Mouse (Mus musculus) monocyte, adult 5-6 weeks (primary cell): ENCODE results near the gene 1700069L16Rik. TPM values are rescaled to one million over a fixed set of nuclear protein-coding genes. Genes with fewer than 3 reads are reported as not detected.

Experiments
- ATAC-seq: fragments of 153-309, 156-312 bp; replicated peaks from 2 replicates; pipeline ENCODE4 v1.8.0; 2017; ENCODE audit warnings: mild to moderate bottlenecking; ENCODE audit not compliant: low TSS enrichment, insufficient number of reproducible peaks, severe bottlenecking, poor library complexity, low FRiP score
- total RNA-seq: library from RNA; stranded (forward); fragments of 200-1000, 200-491, 200-594 nt; gene quantifications from 3 replicates; pipeline ENCODE4 v1.2.3, GENCODE M21; 2017

Gene 1700069L16Rik
- total RNA-seq, 1 experiment from 2014 or later, result not detected

DNA sequence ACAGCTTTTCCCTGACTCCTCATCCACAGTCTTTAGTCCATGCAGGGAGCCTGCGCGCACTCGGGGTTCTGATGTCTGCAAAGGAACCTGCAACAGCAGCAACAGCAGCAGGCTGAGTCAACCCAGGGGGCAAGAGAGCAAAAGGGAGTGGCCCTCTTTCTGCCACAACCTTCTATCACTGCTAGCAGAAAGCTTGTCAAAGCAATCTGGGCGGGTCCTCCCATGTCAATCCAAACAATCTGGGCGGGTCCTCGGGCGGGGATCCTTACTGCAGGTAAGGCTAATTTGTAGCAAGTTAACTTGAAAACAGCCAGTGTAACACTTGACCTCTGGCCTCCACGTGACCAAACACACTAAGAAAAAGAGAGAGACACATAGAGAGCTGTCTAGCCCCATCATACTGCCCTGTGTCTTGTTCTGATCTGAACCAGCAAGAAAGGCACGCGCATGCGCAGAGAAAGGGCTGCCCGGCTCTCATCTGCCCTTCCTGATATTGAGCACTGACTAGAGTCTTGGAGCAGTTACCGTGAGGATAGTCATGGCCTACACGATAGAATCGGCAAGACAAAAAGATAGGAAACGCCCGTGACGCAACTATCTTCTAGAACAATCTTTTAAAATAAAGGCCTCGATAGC, 24.1 kb downstream of the 1700069L16Rik start:
- no peak for ATAC-seq

DNA sequence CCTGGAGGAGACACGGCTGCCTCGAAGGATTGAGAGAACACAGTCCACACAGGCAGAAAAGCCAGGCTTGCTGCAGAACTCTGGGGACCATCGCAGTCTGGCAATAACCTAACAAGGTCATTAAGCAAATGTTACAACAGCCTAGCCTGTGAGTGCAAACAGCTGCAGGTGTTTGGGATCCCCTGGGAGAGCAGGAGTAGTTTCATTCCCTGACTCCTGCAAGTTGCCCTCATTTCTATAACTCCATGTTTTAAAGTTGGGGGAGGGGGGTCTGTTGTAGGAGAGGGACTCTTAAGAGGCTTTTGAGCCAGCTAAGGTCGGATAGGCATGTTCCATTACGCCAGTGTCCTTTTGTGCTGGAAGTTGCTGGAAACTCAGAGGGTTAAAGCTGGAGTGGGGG, 30.2 kb downstream of the 1700069L16Rik start:
- ATAC-seq, result no peak

GRCm38 (mm10) chr5:113694000-113694399, 30.6 kb downstream of the 1700069L16Rik start:
- no peak for ATAC-seq

DNA sequence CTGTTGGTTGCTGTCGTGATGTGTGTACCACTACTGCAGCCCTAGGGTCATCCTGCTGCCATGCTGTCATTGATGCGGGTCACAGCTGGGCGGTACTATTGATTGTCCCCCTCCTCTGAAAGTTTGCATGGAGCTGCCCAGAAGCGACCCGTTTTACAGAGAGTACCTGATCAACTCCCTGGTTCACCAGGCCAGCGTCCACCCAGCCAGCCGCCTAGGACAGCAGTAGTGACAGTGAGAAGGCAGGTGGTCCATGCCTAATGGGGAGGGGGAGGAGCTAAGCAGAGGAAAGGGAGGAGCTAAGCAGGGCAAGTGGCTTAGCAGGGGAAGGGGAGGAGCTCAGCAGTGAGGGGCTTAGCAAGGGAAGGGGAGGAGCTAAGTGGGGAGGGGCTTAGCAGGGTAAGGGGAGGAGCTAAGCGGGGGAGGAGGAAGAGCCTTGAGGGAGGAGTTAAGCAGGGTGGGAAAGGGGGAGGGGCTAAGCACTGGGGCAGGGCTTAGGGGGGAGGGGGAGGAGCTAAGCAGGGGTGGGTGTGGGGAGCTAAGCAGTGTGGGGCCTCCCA, 31.3 kb downstream of the 1700069L16Rik start:
- ATAC-seq, result no peak

GRCm38 (mm10) chr5:113690866-113691265, 33.7 kb downstream of the 1700069L16Rik start:
- no peak for ATAC-seq

GRCm38 (mm10) chr5:113690069-113690548, 34.5 kb downstream of the 1700069L16Rik start:
- ATAC-seq, result no peak

GRCm38 (mm10) chr5:113687514-113687913, 37.1 kb downstream of the 1700069L16Rik start:
- no peak for ATAC-seq

DNA sequence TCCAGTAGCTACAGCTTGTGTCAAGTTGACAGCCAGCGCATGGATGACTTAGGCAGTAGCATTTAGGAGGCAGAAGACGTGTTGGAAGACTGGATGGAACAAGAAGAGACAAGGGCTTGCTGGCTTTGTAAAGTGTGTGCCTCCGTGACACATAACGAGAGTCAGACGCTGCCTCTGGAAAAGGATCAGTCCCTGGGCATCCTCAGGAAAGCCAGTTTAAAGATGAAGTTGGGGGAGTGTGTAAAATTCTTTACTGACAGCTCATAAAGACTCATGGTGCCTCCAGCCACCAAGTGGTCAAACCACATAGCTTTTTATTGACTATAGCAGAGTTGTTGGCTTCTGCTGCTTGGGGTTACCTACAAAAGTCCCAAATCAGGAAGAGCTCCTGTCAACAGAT, 39.1 kb downstream of the 1700069L16Rik start:
- ATAC-seq, result no peak

GRCm38 (mm10) chr5:113683246-113683645, 41.3 kb downstream of the 1700069L16Rik start:
- ATAC-seq, result no peak

- ATAC-seq, result no peak
Observed at GRCm38 (mm10) chr5:113682472-113682871, 42.1 kb downstream of the 1700069L16Rik start.

- ATAC-seq, result no peak
Observed at GRCm38 (mm10) chr5:113681219-113681618, 43.4 kb downstream of the 1700069L16Rik start.

DNA sequence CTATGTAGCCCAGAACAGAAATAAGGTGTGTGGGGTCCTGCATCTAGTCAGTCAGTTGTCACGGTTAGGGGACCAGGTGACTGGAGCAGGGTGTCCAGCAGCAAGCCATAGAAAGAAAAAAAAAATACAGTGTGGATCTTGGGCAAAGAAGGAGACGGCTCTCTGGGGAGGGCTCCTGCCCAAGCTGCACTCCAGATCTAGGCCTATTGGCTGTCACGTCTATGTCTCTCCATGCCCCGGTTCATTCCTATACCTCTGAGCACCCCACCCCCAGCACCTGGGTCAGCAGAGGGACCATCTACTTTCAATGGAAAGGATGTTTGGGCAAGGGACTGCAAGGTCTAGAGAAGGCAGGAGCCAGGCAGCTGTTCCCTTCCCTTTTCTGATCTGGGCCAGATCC, 45.1 kb downstream of the 1700069L16Rik start:
- ATAC-seq, result no peak

DNA sequence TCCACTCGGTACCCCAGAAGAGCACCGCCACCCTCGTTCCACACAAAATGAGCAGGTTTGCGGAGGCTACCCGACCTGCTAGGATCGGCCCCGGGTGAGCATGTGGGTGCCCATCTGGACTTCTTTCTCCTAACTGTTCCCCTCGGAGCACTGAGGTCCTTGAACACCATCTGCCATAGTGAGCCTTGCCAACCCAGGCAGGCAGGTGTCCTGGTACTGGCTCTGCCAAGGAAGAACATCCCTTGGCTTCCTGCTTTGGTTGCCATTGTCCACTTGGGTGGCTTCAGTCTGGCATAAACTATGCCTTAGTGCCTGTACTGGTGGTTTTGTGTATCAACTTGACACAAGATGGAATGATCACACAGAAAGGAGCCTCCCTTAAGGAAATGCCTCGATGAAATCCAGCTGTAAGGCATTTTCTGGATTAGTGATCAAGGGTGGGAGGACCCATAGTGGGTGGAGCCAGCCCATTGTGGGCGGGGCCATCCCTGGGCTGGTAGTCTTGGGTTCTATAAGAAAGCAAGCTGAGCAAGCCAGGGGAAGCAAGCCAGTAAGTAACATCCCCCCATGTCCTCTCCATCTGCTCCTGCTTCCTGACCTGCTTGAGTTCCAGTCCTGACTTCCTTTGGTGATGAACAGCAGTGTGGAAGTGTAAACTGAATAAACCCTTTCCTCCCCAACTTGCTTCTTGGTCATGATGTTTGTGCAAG, 45.7 kb downstream of the 1700069L16Rik start:
- no peak for ATAC-seq

- ATAC-seq, result no peak
Observed at GRCm38 (mm10) chr5:113677541-113677940, 47.0 kb downstream of the 1700069L16Rik start.

DNA sequence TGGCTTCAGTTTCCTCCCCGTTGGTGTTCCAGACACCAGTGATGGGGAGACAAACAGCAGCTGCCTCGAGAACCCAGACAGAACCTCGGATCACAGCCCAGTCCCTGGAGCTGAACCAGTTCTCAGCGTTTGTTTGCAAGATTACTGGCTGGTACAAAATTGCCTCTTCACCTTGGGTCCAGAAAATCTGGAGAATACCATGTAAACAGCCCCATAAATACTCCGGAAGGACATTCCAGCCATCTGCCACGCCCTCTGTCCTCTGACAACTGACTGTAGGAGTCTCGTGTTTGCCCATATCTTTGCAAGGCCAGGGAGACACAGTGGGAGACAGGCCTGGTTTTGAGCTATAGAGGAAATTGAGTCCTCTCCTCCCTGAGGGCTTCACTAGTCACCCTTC, 49.7 kb downstream of the 1700069L16Rik start:
- no peak for ATAC-seq

- peak; percentile 97 for ATAC-seq
Observed at GRCm38 (mm10) chr5:113672456-113672855, 52.1 kb downstream of the 1700069L16Rik start.

GRCm38 (mm10) chr5:113670597-113670996, 54.0 kb downstream of the 1700069L16Rik start:
- ATAC-seq, result 0 out of 2 replicates have a peak, but pooled peaks have one; percentile 23

DNA sequence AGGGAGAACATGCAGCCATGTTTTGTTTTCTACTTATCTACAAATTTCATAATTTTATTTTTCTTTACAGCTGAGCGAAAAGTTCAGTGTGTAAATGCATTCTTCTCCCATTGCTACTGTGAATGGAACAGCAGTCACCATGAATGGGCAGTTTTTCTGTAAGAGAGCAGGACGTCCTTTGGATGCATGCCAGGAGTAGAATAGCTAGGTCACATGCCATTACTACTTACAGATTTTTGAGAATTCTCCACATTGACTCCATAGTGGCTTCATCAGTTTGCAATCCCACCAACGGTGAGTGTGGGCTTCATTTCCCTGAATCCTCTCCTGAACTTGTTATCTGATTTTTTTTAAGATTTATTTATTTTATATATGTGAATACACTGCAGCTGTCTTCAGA, 54.5 kb downstream of the 1700069L16Rik start:
- no peak for ATAC-seq

DNA sequence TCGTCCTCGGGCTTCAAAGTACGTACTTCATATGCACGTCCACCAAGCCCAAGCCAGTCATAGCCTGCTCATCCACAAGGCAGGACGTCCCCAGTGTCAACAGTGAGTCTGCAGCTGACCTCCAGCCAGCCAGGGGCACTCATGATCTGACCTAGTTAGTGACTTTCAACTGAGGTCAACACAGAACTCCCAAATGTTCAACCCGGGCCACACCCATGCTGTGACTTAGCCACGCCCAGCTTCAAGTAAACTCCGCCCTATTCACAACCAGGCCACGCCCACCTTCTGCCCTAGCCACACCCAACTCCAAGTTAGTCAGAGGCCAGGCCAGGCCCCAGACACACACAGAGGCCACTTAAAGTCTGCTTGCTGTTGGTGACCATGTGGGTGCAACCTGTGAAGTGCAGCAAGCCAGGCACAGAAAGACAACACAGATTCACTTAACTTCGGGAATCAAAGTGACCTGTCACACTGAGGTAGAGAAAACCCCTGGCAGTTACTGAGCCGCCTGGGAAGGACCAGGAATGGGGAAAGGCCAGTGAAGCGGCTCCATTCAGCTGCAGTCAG, 59.9 kb downstream of the 1700069L16Rik start:
- ATAC-seq, result peak; percentile 79

- ATAC-seq, result no peak
Observed at GRCm38 (mm10) chr5:113664127-113664526, 60.4 kb downstream of the 1700069L16Rik start.
